Mouse (Mus musculus) splenic B cell, adult 2 months (primary cell): ENCODE measurements around the gene 1810013L24Rik.
"Not testable (repeated sequence)": the region's sequence is repeated elsewhere in the genome, so short reads cannot be mapped to it uniquely, and the experiment has no call there.

Experiments
- DNase-seq: peaks from one replicate; pipeline ENCODE4 v3.0.0-alpha.2; 2011; ENCODE audit warnings: low read depth, low spot score
- H3K27me3 ChIP-seq: 2 replicates; pipeline ENCODE4 v1.6.1; 2012; ENCODE audit warnings: mild to moderate bottlenecking, low read length, moderate library complexity, mixed read lengths; ENCODE audit not compliant: control insufficient read depth, poor library complexity, insufficient read depth, severe bottlenecking
- H3K36me3 ChIP-seq: 2 replicates; pipeline ENCODE4 v1.6.1; 2012; ENCODE audit warnings: mild to moderate bottlenecking, low read length, moderate library complexity, mixed read lengths; ENCODE audit not compliant: control insufficient read depth, poor library complexity, insufficient read depth, severe bottlenecking

Gene 1810013L24Rik

GRCm38 (mm10) chr16:8849929-8850328, 20.0 kb downstream of the 1810013L24Rik start:
- Histone ChIP-seq H3K36me3 (peaks cover 13% of the 10 kb centered on the region; the same call in 1 of the 2 replicates), H3K27me3 (no peaks in the 10 kb centered on the region)
- DNase-seq: no peak

GRCm38 (mm10) chr16:8855143-8855542, 25.2 kb downstream of the 1810013L24Rik start:
- Histone ChIP-seq H3K27me3 (no peaks in the 10 kb centered on the region), H3K36me3 (peaks cover 12% of the 10 kb centered on the region; the same call in 1 of the 2 replicates)
- DNase-seq: no peak

- Histone ChIP-seq H3K36me3 (peaks cover 11% of the 10 kb centered on the region), H3K27me3 (no peaks in the 10 kb centered on the region)
- DNase-seq: no peak
These were observed 26.9 kb downstream of the 1810013L24Rik start for GRCm38 (mm10) chr16:8856820-8857219.

GRCm38 (mm10) chr16:8862336-8862987, 32.6 kb downstream of the 1810013L24Rik start:
- H3K36me3 ChIP-seq: peaks cover 4% of the 10 kb centered on the region
- no peaks in the 10 kb centered on the region for H3K27me3 ChIP-seq
- no peak for DNase-seq

- H3K36me3 ChIP-seq: peaks cover 4% of the 10 kb centered on the region
- no peaks in the 10 kb centered on the region for H3K27me3 ChIP-seq
- DNase-seq: no peak
These were observed 34.3 kb downstream of the 1810013L24Rik start for GRCm38 (mm10) chr16:8864223-8864631.

- no peaks in the 10 kb centered on the region for H3K27me3 ChIP-seq
- H3K36me3 ChIP-seq: no peaks in the 10 kb centered on the region
- no peak for DNase-seq
These were observed 37.6 kb downstream of the 1810013L24Rik start for GRCm38 (mm10) chr16:8867406-8867955.

- no peaks in the 10 kb centered on the region for H3K36me3 ChIP-seq
- DNase-seq: no peak
These were observed 38.6 kb downstream of the 1810013L24Rik start for GRCm38 (mm10) chr16:8868506-8868905.

GRCm38 (mm10) chr16:8869715-8870114, 39.8 kb downstream of the 1810013L24Rik start:
- Histone ChIP-seq H3K36me3 (no peaks in the 10 kb centered on the region), H3K27me3 (no peaks in the 10 kb centered on the region)
- DNase-seq: peak; percentile 82

More at GRCm38 (mm10) chr16:8868506-8868905, 38.6 kb downstream of the 1810013L24Rik start:
- no peaks in the 10 kb centered on the region for H3K27me3 ChIP-seq

- Histone ChIP-seq H3K36me3 (no peaks in the 10 kb centered on the region), H3K27me3 (no peaks in the 10 kb centered on the region)
- DNase-seq: no peak
These were observed 41.5 kb downstream of the 1810013L24Rik start for GRCm38 (mm10) chr16:8871376-8871775.

- no peaks in the 10 kb centered on the region for H3K27me3 ChIP-seq
- no peaks in the 10 kb centered on the region for H3K36me3 ChIP-seq
- no peak for DNase-seq
These were observed 42.1 kb downstream of the 1810013L24Rik start for GRCm38 (mm10) chr16:8872019-8872418.

- no peaks in the 10 kb centered on the region for H3K27me3 ChIP-seq
- no peak for DNase-seq
- no peaks in the 10 kb centered on the region for H3K36me3 ChIP-seq
These were observed 42.6 kb downstream of the 1810013L24Rik start for GRCm38 (mm10) chr16:8872486-8872885.

- DNase-seq: no peak
- H3K27me3 ChIP-seq: no peaks in the 10 kb centered on the region
- H3K36me3 ChIP-seq: no peaks in the 10 kb centered on the region
These were observed 50.2 kb downstream of the 1810013L24Rik start for GRCm38 (mm10) chr16:8880076-8880475.

- H3K36me3 ChIP-seq: no peaks in the 10 kb centered on the region
- peak; percentile 67 for DNase-seq
- H3K27me3 ChIP-seq: no peaks in the 10 kb centered on the region
These were observed 53.9 kb downstream of the 1810013L24Rik start for GRCm38 (mm10) chr16:8883674-8884241.

- not testable (repeated sequence) for H3K27me3 ChIP-seq, DNase-seq, H3K36me3 ChIP-seq
These were observed 64.3 kb downstream of the 1810013L24Rik start for GRCm38 (mm10) chr16:8894214-8894613.

GRCm38 (mm10) chr16:8895301-8895700, 65.4 kb downstream of the 1810013L24Rik start:
- DNase-seq: no peak
- Histone ChIP-seq H3K27me3 (no peaks in the 10 kb centered on the region), H3K36me3 (no peaks in the 10 kb centered on the region)
